In genomic region chr11:84497944-84498343, GRCm38 (mm10) we compare ENCODE assay signal across 13 mouse cellular contexts. TPM values are rescaled to one million over a fixed set of nuclear protein-coding genes. Genes with fewer than 3 reads are reported as not detected.
DNase-seq lines count a peak whose midpoint lies in the region; ATAC-seq and TF ChIP-seq lines count a peak whose summit lies in the region.
"Had no signal": no experiment of that assay in that cellular context is flagged by ENCODE, and none has a peak within 500 bp of the region (broad histone marks: within the 10 kb centered on the region; RNA-seq: fewer than 3 reads in every experiment).

No protein-coding gene starts in this region.

- peaks cover 9% of the 10 kb centered on the region; the same call in 1 of the 2 replicates for H3K36me3 ChIP-seq in forebrain, embryonic 14.5 days (ENCODE audit: control insufficient read depth, insufficient read depth, low read length)
- H3K36me3 ChIP-seq in forebrain, embryonic 11.5 days (ENCODE audit: control insufficient read depth, insufficient read depth, low read length): peaks cover 4% of the 10 kb centered on the region; the same call in 1 of the 2 replicates
- H3K36me3 ChIP-seq in E14TG2a.4 (ENCODE audit: insufficient read depth, low read length): peaks cover 62% of the 10 kb centered on the region

- DNase-seq in forebrain, embryonic 14.5 days (ENCODE audit: low spot score): peak; percentile 20
- DNase-seq in forebrain, embryonic 11.5 days (ENCODE audit: low spot score): no peak
- DNase-seq in left cerebral cortex, adult 2 months (ENCODE audit: extremely low spot score in 1 of 2, low spot score in 2 of 2): no peak
- DNase-seq in left cerebral cortex, postnatal 4 days: no peak
- peak; percentile 57 to 66 for DNase-seq in cerebellum, postnatal 14 days
- DNase-seq in natural killer cell, adult 2 months (ENCODE audit: low spot score in 2 of 2): no peak
- DNase-seq: adrenal gland, postnatal 25 days; heart, postnatal 14 days; right cerebral cortex, postnatal 14 days had no signal

- H3K27me3 ChIP-seq in forebrain, embryonic 14.5 days (replicated peaks; ENCODE audit: control insufficient read depth, insufficient read depth, low read length): no peaks in the 10 kb centered on the region
- H3K27me3 ChIP-seq in forebrain, embryonic 11.5 days (ENCODE audit: control insufficient read depth, insufficient read depth, low read length): no peaks in the 10 kb centered on the region
- H3K27me3 ChIP-seq in E14TG2a.4 (ENCODE audit: insufficient read depth, low read length): no peaks in the 10 kb centered on the region

- no peak overlapping the region for H3K4me3 ChIP-seq in forebrain, embryonic 14.5 days (ENCODE audit: low read depth, low read length)
- no peak overlapping the region for H3K4me3 ChIP-seq in forebrain, embryonic 11.5 days (ENCODE audit: low read depth, low read length)
- H3K4me3 ChIP-seq in left cerebral cortex, adult 2 months: no peak overlapping the region
- no peak overlapping the region for H3K4me3 ChIP-seq in E14TG2a.4 (replicated peaks; ENCODE audit: low read length)
- H3K4me3 ChIP-seq: myocyte had no signal

- 64% methylated on average over 2 of the region's 2 CpGs for WGBS in forebrain, embryonic 14.5 days
- WGBS in forebrain, embryonic 11.5 days: 69% methylated on average over 2 of the region's 2 CpGs

- no peak for ATAC-seq in forebrain, embryonic 14.5 days
- no peak for ATAC-seq in forebrain, embryonic 11.5 days (replicated peaks; ENCODE audit: low FRiP score)
- ATAC-seq in monocyte, adult 5-6 weeks (replicated peaks; ENCODE audit: insufficient number of reproducible peaks, low FRiP score, low TSS enrichment, poor library complexity, severe bottlenecking): no peak

- H3K4me2 ChIP-seq in forebrain, embryonic 14.5 days (ENCODE audit: low read length): no peak overlapping the region
- H3K4me2 ChIP-seq in forebrain, embryonic 11.5 days (ENCODE audit: low read depth, low read length, severe bottlenecking): no peak overlapping the region

- intact Hi-C loops in left cerebral cortex, adult 2 months (cut with DNase I): loop anchor here (5.0 to 10.0 kb wide), 2 partner anchors 223 to 294 kb away; no protein-coding TSS in a partner anchor
- intact Hi-C loops in left cerebral cortex, postnatal 4 days (cut with DNase I): no loop called here

- peak; percentile 47 for TF ChIP-seq CTCF in left cerebral cortex, adult 2 months (IDR thresholded peaks at IDR 0.05)
- TF ChIP-seq CTCF in E14TG2a.4 (conservative IDR thresholded peaks at IDR 0.05; ENCODE audit: low read length): peak; percentile 25; the same call in 1 of the 2 replicates

- no peaks in the 10 kb centered on the region for H3K9me3 ChIP-seq in forebrain, embryonic 14.5 days (replicated peaks; ENCODE audit: control insufficient read depth, low read length)
- no peaks in the 10 kb centered on the region for H3K9me3 ChIP-seq in forebrain, embryonic 11.5 days (ENCODE audit: control insufficient read depth, low read length)
- H3K9me3 ChIP-seq in E14TG2a.4 (ENCODE audit: low read length): no peaks in the 10 kb centered on the region

- peaks cover 9% of the 10 kb centered on the region; the same call in 1 of the 2 replicates for H3K4me1 ChIP-seq in forebrain, embryonic 14.5 days (ENCODE audit: control insufficient read depth, insufficient read depth, low read length)
- peaks cover 5% of the 10 kb centered on the region; the same call in 1 of the 2 replicates for H3K4me1 ChIP-seq in forebrain, embryonic 11.5 days (replicated peaks; ENCODE audit: control insufficient read depth, insufficient read depth, low read length)
- no peaks in the 10 kb centered on the region for H3K4me1 ChIP-seq in E14TG2a.4 (replicated peaks; ENCODE audit: low read depth, low read length)

- H3K27ac ChIP-seq in forebrain, embryonic 14.5 days (ENCODE audit: low read depth, low read length): no peak overlapping the region
- H3K27ac ChIP-seq in forebrain, embryonic 11.5 days (ENCODE audit: low read depth, low read length): no peak overlapping the region
- H3K27ac ChIP-seq in left cerebral cortex, adult 2 months: no peak overlapping the region

- no peak overlapping the region for H3K9ac ChIP-seq in forebrain, embryonic 14.5 days (ENCODE audit: low read length)
- H3K9ac ChIP-seq in forebrain, embryonic 11.5 days (ENCODE audit: low read length): no peak overlapping the region

RNA-seq across cellular contexts. Expression of gene Aatf, which starts 15.4 kb away (rescaled TPM):
- polyA plus RNA-seq in forebrain, embryonic 14.5 days (2014; fragmentation: Nextera tagmentation; extraction: Ambion mirVana): 45.1 and 45.5 TPM in 2 replicates
- polyA plus RNA-seq in forebrain, embryonic 11.5 days (2014; fragmentation: Nextera tagmentation; extraction: Ambion mirVana): 53.6 and 54.8 TPM in 2 replicates
- total RNA-seq in left cerebral cortex, adult 2 months (2021): 10 to 100 TPM; 21.4 to 23.2 TPM
- total RNA-seq in left cerebral cortex, postnatal 4 days (2021): 10 to 100 TPM; 28.1 to 29.7 TPM
- total RNA-seq in monocyte, adult 5-6 weeks (2017): 49.5 to 57.7 TPM (median 51.2 TPM) in 3 replicates

RNA-seq across cellular contexts. Expression of gene Lhx1, which starts 27.4 kb away (rescaled TPM):
- polyA plus RNA-seq in forebrain, embryonic 14.5 days (2014; fragmentation: Nextera tagmentation; extraction: Ambion mirVana): 7.0 and 7.2 TPM in 2 replicates
- polyA plus RNA-seq in forebrain, embryonic 11.5 days (2014; fragmentation: Nextera tagmentation; extraction: Ambion mirVana): 9.4 and 10.9 TPM in 2 replicates
- under 1 TPM in 1 of 2 experiments, not detected in 1; 0.09 TPM for total RNA-seq in left cerebral cortex, adult 2 months (2021)
- total RNA-seq in left cerebral cortex, postnatal 4 days (2021): 1 to 10 TPM; 1.5 to 1.6 TPM
- not detected in 3 replicates for total RNA-seq in monocyte, adult 5-6 weeks (2017)
- total RNA-seq: adrenal gland, postnatal 25 days; gastrocnemius, adult 18-20 months; heart, postnatal 14 days had no signal
- polyA plus RNA-seq: myocyte had no signal

Comparison
In these comparisons a context has a peak if more than half of its experiments do, and no peak if none do; other contexts are left out.
1. DNase-seq: peak in forebrain, embryonic 14.5 days (single experiment) and cerebellum, postnatal 14 days (2 of 2); none in forebrain, embryonic 11.5 days (single experiment), left cerebral cortex, adult 2 months (0 of 2), left cerebral cortex, postnatal 4 days (single experiment) and natural killer cell, adult 2 months (0 of 2).